Mouse (Mus musculus): Measurements from ENCODE around the gene H2-T23. TPM values are rescaled to one million over a fixed set of nuclear protein-coding genes. Genes with fewer than 3 reads are reported as not detected.

The H2-T23 gene
- polyA plus RNA-seq, 1 experiment from 2014 or later = 19.7 TPM

GRCm38 (mm10) chr17:36025901-36026300 is 6.8 kb downstream of the H2-T23 start:
- Histone ChIP-seq H3K9ac (ENCODE audit: low read length) (no peak overlapping the region), H3K4me3 (ENCODE audit: low read length) (no peak overlapping the region), H3K4me2 (ENCODE audit: low read depth, low read length) (no peak overlapping the region), H3K27me3 (ENCODE audit: control insufficient read depth, insufficient read depth, low read length) (no peaks in the 10 kb centered on the region), H3K36me3 (ENCODE audit: control insufficient read depth, insufficient read depth) (no peaks in the 10 kb centered on the region), H3K27ac (ENCODE audit: low read length) (no peak overlapping the region), H3K4me1 (ENCODE audit: control insufficient read depth, insufficient read depth, low read length) (peaks cover 6% of the 10 kb centered on the region), H3K9me3 (replicated peaks; ENCODE audit: control insufficient read depth, low read length) (no peaks in the 10 kb centered on the region)
- WGBS = 51% methylated on average over 4 of the region's 4 CpGs
- ATAC-seq (replicated peaks; ENCODE audit: extremely low read depth, insufficient read depth, low FRiP score) = no peak

GRCm38 (mm10) chr17:36025197-36025596 is 7.5 kb downstream of the H2-T23 start:
- Histone ChIP-seq H3K27me3 (ENCODE audit: control insufficient read depth, insufficient read depth, low read length) (no peaks in the 10 kb centered on the region), H3K4me3 (ENCODE audit: low read length) (no peak overlapping the region), H3K4me1 (ENCODE audit: control insufficient read depth, insufficient read depth, low read length) (peaks cover 6% of the 10 kb centered on the region), H3K36me3 (ENCODE audit: control insufficient read depth, insufficient read depth) (no peaks in the 10 kb centered on the region), H3K9ac (ENCODE audit: low read length) (no peak overlapping the region), H3K9me3 (replicated peaks; ENCODE audit: control insufficient read depth, low read length) (no peaks in the 10 kb centered on the region), H3K27ac (ENCODE audit: low read length) (no peak overlapping the region), H3K4me2 (ENCODE audit: low read depth, low read length) (no peak overlapping the region)
- 52% methylated on average over 5 of the region's 5 CpGs for WGBS
- no peak for ATAC-seq (replicated peaks; ENCODE audit: extremely low read depth, insufficient read depth, low FRiP score)

- 54% methylated on average over 9 of the region's 9 CpGs for WGBS
- ATAC-seq (replicated peaks; ENCODE audit: extremely low read depth, insufficient read depth, low FRiP score) = no peak; the same call in 1 of the 2 replicates
- Histone ChIP-seq H3K4me2 (ENCODE audit: low read depth, low read length) (no peak overlapping the region), H3K4me3 (ENCODE audit: low read length) (no peak overlapping the region), H3K27me3 (ENCODE audit: control insufficient read depth, insufficient read depth, low read length) (no peaks in the 10 kb centered on the region), H3K36me3 (ENCODE audit: control insufficient read depth, insufficient read depth) (no peaks in the 10 kb centered on the region), H3K9ac (ENCODE audit: low read length) (no peak overlapping the region), H3K4me1 (ENCODE audit: control insufficient read depth, insufficient read depth, low read length) (peaks cover 6% of the 10 kb centered on the region), H3K27ac (ENCODE audit: low read length) (peak overlapping the region; percentile 57), H3K9me3 (replicated peaks; ENCODE audit: control insufficient read depth, low read length) (no peaks in the 10 kb centered on the region)
Observed at GRCm38 (mm10) chr17:36023710-36024654, 8.7 kb downstream of the H2-T23 start.

- H3K27me3 ChIP-seq (ENCODE audit: control insufficient read depth, insufficient read depth, low read length) = no peaks in the 10 kb centered on the region
- H3K9me3 ChIP-seq (replicated peaks; ENCODE audit: control insufficient read depth, low read length) = no peaks in the 10 kb centered on the region
- no peak overlapping the region for H3K4me2 ChIP-seq (ENCODE audit: low read depth, low read length)
- ATAC-seq (replicated peaks; ENCODE audit: extremely low read depth, insufficient read depth, low FRiP score) = no peak
- H3K9ac ChIP-seq (ENCODE audit: low read length) = no peak overlapping the region
- WGBS = 89% methylated on average over 6 of the region's 6 CpGs
- H3K27ac ChIP-seq (ENCODE audit: low read length) = 0 out of 2 replicates have a peak overlapping the region, but pooled peaks have one; percentile 9
- no peaks in the 10 kb centered on the region for H3K36me3 ChIP-seq (ENCODE audit: control insufficient read depth, insufficient read depth)
- no peak overlapping the region for H3K4me3 ChIP-seq (ENCODE audit: low read length)
- H3K4me1 ChIP-seq (ENCODE audit: control insufficient read depth, insufficient read depth, low read length) = peaks cover 6% of the 10 kb centered on the region
Observed at GRCm38 (mm10) chr17:36022922-36023321, 9.7 kb downstream of the H2-T23 start.

GRCm38 (mm10) chr17:36022098-36022497 is 10.6 kb downstream of the H2-T23 start:
- no peak overlapping the region for H3K9ac ChIP-seq (ENCODE audit: low read length)
- 90% methylated on average over 9 of the region's 9 CpGs for WGBS
- ATAC-seq (replicated peaks; ENCODE audit: extremely low read depth, insufficient read depth, low FRiP score) = no peak
- peaks cover 6% of the 10 kb centered on the region for H3K4me1 ChIP-seq (ENCODE audit: control insufficient read depth, insufficient read depth, low read length)
- H3K9me3 ChIP-seq (replicated peaks; ENCODE audit: control insufficient read depth, low read length) = no peaks in the 10 kb centered on the region
- H3K27me3 ChIP-seq (ENCODE audit: control insufficient read depth, insufficient read depth, low read length) = no peaks in the 10 kb centered on the region
- no peak overlapping the region for H3K4me2 ChIP-seq (ENCODE audit: low read depth, low read length)
- no peak overlapping the region for H3K27ac ChIP-seq (ENCODE audit: low read length)
- H3K36me3 ChIP-seq (ENCODE audit: control insufficient read depth, insufficient read depth) = no peaks in the 10 kb centered on the region
- H3K4me3 ChIP-seq (ENCODE audit: low read length) = no peak overlapping the region

GRCm38 (mm10) chr17:36021309-36021708 is 11.3 kb downstream of the H2-T23 start:
- Histone ChIP-seq H3K27me3 (ENCODE audit: control insufficient read depth, insufficient read depth, low read length) (no peaks in the 10 kb centered on the region), H3K9me3 (replicated peaks; ENCODE audit: control insufficient read depth, low read length) (no peaks in the 10 kb centered on the region), H3K4me1 (ENCODE audit: control insufficient read depth, insufficient read depth, low read length) (peaks cover 6% of the 10 kb centered on the region), H3K36me3 (ENCODE audit: control insufficient read depth, insufficient read depth) (no peaks in the 10 kb centered on the region), H3K4me2 (ENCODE audit: low read depth, low read length) (peak overlapping the region; percentile 58), H3K9ac (ENCODE audit: low read length) (no peak overlapping the region), H3K27ac (ENCODE audit: low read length) (peak overlapping the region; percentile 72), H3K4me3 (ENCODE audit: low read length) (no peak overlapping the region)
- 89% methylated on average over 1 of the region's 1 CpGs for WGBS
- ATAC-seq (replicated peaks; ENCODE audit: extremely low read depth, insufficient read depth, low FRiP score) = no peak

GRCm38 (mm10) chr17:36020191-36021073 is 12.2 kb downstream of the H2-T23 start, which contains the start of gene H2-T24:
TSS of gene H2-T24 (minus strand) at chr17:36020560.
- 24% methylated on average over 15 of the region's 15 CpGs for WGBS

GRCm38 (mm10) chr17:36019519-36019918 is 13.1 kb downstream of the H2-T23 start:
- peak overlapping the region; percentile 36; the same call in 1 of the 2 replicates for H3K4me3 ChIP-seq (ENCODE audit: low read length)
- H3K4me2 ChIP-seq (ENCODE audit: low read depth, low read length) = peak overlapping the region; percentile 58; the same call in 1 of the 2 replicates
- H3K4me1 ChIP-seq (ENCODE audit: control insufficient read depth, insufficient read depth, low read length) = peaks cover 6% of the 10 kb centered on the region

More at GRCm38 (mm10) chr17:36020191-36021073, 12.2 kb downstream of the H2-T23 start, which contains the start of gene H2-T24:
- Histone ChIP-seq H3K27me3 (ENCODE audit: control insufficient read depth, insufficient read depth, low read length) (no peaks in the 10 kb centered on the region), H3K36me3 (ENCODE audit: control insufficient read depth, insufficient read depth) (no peaks in the 10 kb centered on the region), H3K4me1 (ENCODE audit: control insufficient read depth, insufficient read depth, low read length) (peaks cover 6% of the 10 kb centered on the region), H3K4me3 (ENCODE audit: low read length) (peak within 1 kb of the TSS; percentile 36), H3K4me2 (ENCODE audit: low read depth, low read length) (peak within 1 kb of the TSS; percentile 58), H3K9me3 (replicated peaks; ENCODE audit: control insufficient read depth, low read length) (no peaks in the 10 kb centered on the region), H3K27ac (ENCODE audit: low read length) (peak within 1 kb of the TSS; percentile 72), H3K9ac (ENCODE audit: low read length) (peak within 1 kb of the TSS; percentile 43; the same call in 1 of the 2 replicates)
- peak; percentile 67 for ATAC-seq (replicated peaks; ENCODE audit: extremely low read depth, insufficient read depth, low FRiP score)

More at GRCm38 (mm10) chr17:36019519-36019918, 13.1 kb downstream of the H2-T23 start:
- Histone ChIP-seq H3K36me3 (ENCODE audit: control insufficient read depth, insufficient read depth) (peaks cover 4% of the 10 kb centered on the region; the same call in 1 of the 2 replicates), H3K27me3 (ENCODE audit: control insufficient read depth, insufficient read depth, low read length) (no peaks in the 10 kb centered on the region), H3K9ac (ENCODE audit: low read length) (no peak overlapping the region), H3K27ac (ENCODE audit: low read length) (peak overlapping the region; percentile 72; the same call in 1 of the 2 replicates), H3K9me3 (replicated peaks; ENCODE audit: control insufficient read depth, low read length) (no peaks in the 10 kb centered on the region)
- ATAC-seq (replicated peaks; ENCODE audit: extremely low read depth, insufficient read depth, low FRiP score) = no peak
- 75% methylated on average over 3 of the region's 3 CpGs for WGBS
